Mouse (Mus musculus) heart, embryonic 11.5 days (tissue): ENCODE measurements at regions not wholly inside any gene's neighbourhood (a gene's known extent, or its start where the extent isn't known, plus 50 kb on each side); places are given as distances from the start of the nearest gene placed in this dataset.

ENCODE experiments used
- ATAC-seq: fragments of 200-750 bp; cut with Nextera tagmentation; replicated peaks from 2 replicates; pipeline ENCODE4 v1.8.0; 2017; ENCODE audit warnings: moderate library complexity; ENCODE audit not compliant: insufficient number of reproducible peaks, low FRiP score, low TSS enrichment
- H3K27ac ChIP-seq: fragments of 300-500 bp; sonication (generic); 2 replicates; pipeline ENCODE4 v1.5.1; 2014; ENCODE audit warnings: mild to moderate bottlenecking, low read depth, low read length
- H3K27me3 ChIP-seq: fragments of 300-500 bp; sonication (generic); 2 replicates; pipeline ENCODE4 v1.6.1; 2014; ENCODE audit warnings: mild to moderate bottlenecking, low read length, mixed read lengths; ENCODE audit not compliant: control insufficient read depth, insufficient read depth
- H3K36me3 ChIP-seq: fragments of 300-500 bp; sonication (generic); 2 replicates; pipeline ENCODE4 v1.6.1; 2014; ENCODE audit warnings: mild to moderate bottlenecking, low read length, moderate library complexity, mixed read lengths; ENCODE audit not compliant: control insufficient read depth, insufficient read depth
- H3K4me1 ChIP-seq: fragments of 300-500 bp; sonication (generic); 2 replicates; pipeline ENCODE4 v1.6.1; 2014; ENCODE audit warnings: low read length; ENCODE audit not compliant: control insufficient read depth, insufficient read depth
- H3K4me2 ChIP-seq: fragments of 300-500 bp; sonication (generic); 2 replicates; pipeline ENCODE4 v1.6.1; 2014; ENCODE audit warnings: mild to moderate bottlenecking, moderate library complexity
- H3K4me3 ChIP-seq: fragments of 300-500 bp; sonication (generic); 2 replicates; pipeline ENCODE4 v1.5.1; 2014; ENCODE audit warnings: low read depth, low read length
- H3K9ac ChIP-seq: fragments of 300-500 bp; sonication (generic); 2 replicates; pipeline ENCODE4 v1.6.1; 2014; ENCODE audit warnings: mild to moderate bottlenecking, low read depth, low read length, moderate library complexity
- H3K9me3 ChIP-seq: fragments of 300-500 bp; sonication (generic); replicated peaks from 2 replicates; pipeline ENCODE4 v1.6.1; 2016; ENCODE audit warnings: low read length; ENCODE audit not compliant: control insufficient read depth
- WGBS: fragments of 180-500 bp; shearing (Covaris S2); extraction: QIAGEN DNeasy Blood & Tissue Kit; methylation state at CpG from one replicate; pipeline ENCODE4 v1.1.7; 2014; ENCODE audit not compliant: insufficient replicate concordance; 5-methylcytosine and 5-hydroxymethylcytosine counted together

DNA sequence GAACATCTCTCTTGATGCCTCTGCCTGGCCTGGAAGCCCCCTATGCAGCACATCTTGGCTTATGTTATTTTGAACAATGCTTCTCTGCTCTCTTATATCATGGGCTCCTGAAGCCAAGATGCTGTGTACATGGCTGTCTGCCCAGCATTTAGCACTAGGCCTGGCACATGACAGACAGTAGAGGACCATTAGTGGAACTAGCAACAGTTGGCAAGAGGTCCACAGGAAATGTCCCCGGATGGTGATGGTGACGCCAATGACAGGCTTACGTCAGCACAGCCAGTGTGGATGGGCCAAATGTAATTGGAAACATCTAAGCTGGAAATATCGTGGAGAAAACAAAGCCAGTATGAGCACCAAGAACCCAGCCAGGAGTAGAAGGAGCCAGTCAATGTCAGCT is 567.1 kb upstream of the Mgmt start:
- no peak overlapping the region for H3K4me3 ChIP-seq
- no peak for ATAC-seq
- no peak overlapping the region for H3K4me2 ChIP-seq
- no peaks in the 10 kb centered on the region for H3K4me1 ChIP-seq
- no peak overlapping the region for H3K27ac ChIP-seq
- H3K36me3 ChIP-seq = no peaks in the 10 kb centered on the region
- H3K27me3 ChIP-seq = no peaks in the 10 kb centered on the region
- 72% methylated on average over 4 of the region's 4 CpGs for WGBS
- H3K9ac ChIP-seq = no peak overlapping the region
- H3K9me3 ChIP-seq = no peaks in the 10 kb centered on the region

DNA sequence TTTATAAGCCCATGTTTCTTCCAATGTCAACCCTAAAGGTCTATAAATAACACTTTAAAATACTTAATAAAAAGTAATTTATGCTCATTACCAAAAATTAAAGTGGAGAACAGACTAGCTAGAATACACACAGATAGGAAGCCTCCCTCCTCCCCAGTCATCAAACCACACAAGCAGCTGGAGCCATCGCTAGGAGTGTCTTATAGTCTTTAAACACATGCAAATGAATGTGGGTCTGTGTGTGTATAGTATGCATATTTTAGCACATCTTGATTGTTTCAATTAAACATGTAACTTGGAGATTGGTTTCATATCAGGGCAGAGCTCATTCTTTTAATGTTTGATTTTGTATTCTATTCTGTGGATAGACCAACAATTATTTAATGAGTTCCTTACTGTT is 564.0 kb upstream of the Mgmt start:
- WGBS = 90% methylated on average over 1 of the region's 1 CpGs
- no peak overlapping the region for H3K27ac ChIP-seq
- no peak overlapping the region for H3K4me2 ChIP-seq
- H3K36me3 ChIP-seq = no peaks in the 10 kb centered on the region
- no peaks in the 10 kb centered on the region for H3K4me1 ChIP-seq
- no peaks in the 10 kb centered on the region for H3K27me3 ChIP-seq
- no peak for ATAC-seq
- H3K9ac ChIP-seq = no peak overlapping the region
- no peak overlapping the region for H3K4me3 ChIP-seq
- H3K9me3 ChIP-seq = no peaks in the 10 kb centered on the region

DNA sequence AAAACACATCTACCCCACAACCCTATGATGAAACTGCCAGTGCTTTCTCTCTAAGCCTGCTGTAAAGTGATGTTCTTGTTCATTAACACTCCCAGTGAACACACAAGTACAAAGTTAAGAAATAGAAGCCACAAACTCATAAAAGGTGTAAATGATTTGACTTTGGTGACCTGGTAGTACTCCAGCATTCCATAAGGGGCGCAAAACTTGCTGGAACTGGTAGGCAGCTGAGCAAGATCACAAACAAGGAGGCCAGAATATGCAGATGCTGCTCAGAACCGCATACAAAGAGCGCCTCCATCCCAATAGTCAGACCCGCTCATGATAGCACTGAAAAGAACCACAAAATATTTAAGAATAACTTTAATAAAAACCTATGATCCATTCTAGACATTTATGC is 561.6 kb upstream of the Mgmt start:
- no peak for ATAC-seq
- no peak overlapping the region for H3K9ac ChIP-seq
- H3K4me3 ChIP-seq = no peak overlapping the region
- H3K9me3 ChIP-seq = no peaks in the 10 kb centered on the region
- no peak overlapping the region for H3K4me2 ChIP-seq
- H3K27ac ChIP-seq = no peak overlapping the region
- no peaks in the 10 kb centered on the region for H3K27me3 ChIP-seq
- no peaks in the 10 kb centered on the region for H3K36me3 ChIP-seq
- H3K4me1 ChIP-seq = no peaks in the 10 kb centered on the region
- WGBS = 42% methylated on average over 4 of the region's 4 CpGs

DNA sequence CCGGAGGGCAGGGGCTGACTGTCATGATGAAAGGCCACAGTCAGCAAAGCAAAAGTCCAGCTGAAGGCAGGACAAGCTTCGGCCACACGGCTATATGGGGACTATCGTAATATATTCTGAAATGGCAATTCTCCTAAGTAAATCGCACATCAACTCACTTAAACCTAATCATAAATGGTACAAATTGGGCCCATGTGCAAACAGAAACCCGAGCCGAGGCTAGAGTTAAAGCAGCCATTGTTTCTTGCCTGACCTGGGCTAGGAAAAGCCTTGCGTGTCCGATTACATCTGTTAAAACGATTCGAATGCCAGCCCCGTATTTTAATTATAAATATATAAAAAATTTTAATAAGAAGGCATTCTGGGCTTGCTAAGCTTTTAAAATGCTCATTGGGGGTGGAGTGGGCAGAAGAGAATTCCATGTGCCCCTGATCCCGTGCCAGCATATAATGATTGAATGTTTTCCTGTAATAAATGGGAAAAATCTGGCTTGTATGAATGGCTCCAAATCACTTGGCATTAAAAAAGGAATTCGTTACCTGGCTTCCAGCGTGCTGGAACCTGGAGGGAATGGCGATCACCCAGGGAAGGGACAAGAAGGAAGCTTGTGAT is 552.7 kb upstream of the Mgmt start:
- no peak overlapping the region for H3K4me3 ChIP-seq
- peaks cover 4% of the 10 kb centered on the region; the same call in 1 of the 2 replicates for H3K4me1 ChIP-seq
- H3K27ac ChIP-seq = no peak overlapping the region
- no peaks in the 10 kb centered on the region for H3K36me3 ChIP-seq
- no peak overlapping the region for H3K4me2 ChIP-seq
- no peak for ATAC-seq
- H3K27me3 ChIP-seq = no peaks in the 10 kb centered on the region
- WGBS = 75% methylated on average over 16 of the region's 16 CpGs
- no peaks in the 10 kb centered on the region for H3K9me3 ChIP-seq
- no peak overlapping the region for H3K9ac ChIP-seq

DNA sequence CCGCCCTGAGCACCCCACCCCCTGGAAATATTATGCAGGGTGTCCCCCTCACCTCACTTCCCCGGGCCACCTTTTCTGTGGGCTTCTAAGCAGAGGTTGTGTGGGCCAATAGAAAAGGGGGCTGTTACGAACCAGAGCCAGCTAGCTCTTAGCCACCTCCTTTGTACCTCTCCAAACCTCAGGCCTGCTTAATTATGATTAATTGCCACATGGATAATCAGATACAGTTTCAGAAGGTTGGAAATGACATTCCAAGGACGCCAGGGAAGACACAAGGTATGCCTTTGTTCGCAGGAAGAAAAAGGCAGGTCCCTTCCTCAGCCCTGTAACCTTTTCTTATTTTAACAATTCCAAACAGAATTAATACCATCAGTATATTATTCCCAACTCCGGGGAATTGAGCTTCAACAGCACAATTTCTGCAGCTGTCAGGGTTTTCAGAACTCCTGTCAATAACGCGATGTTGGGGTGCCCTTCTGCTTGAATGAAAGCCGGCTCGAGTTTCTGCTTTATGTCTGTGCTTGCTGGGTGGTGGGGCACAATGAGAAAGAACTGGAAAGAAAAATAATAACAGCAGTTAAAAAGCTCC is 552.1 kb upstream of the Mgmt start:
- Histone ChIP-seq H3K27me3 (no peaks in the 10 kb centered on the region), H3K9ac (no peak overlapping the region), H3K36me3 (no peaks in the 10 kb centered on the region), H3K4me1 (peaks cover 4% of the 10 kb centered on the region; the same call in 1 of the 2 replicates), H3K4me3 (no peak overlapping the region), H3K27ac (0 out of 2 replicates have a peak overlapping the region, but pooled peaks have one; percentile 16), H3K9me3 (no peaks in the 10 kb centered on the region), H3K4me2 (no peak overlapping the region)
- ATAC-seq = no peak
- WGBS = 52% methylated on average over 10 of the region's 10 CpGs

DNA sequence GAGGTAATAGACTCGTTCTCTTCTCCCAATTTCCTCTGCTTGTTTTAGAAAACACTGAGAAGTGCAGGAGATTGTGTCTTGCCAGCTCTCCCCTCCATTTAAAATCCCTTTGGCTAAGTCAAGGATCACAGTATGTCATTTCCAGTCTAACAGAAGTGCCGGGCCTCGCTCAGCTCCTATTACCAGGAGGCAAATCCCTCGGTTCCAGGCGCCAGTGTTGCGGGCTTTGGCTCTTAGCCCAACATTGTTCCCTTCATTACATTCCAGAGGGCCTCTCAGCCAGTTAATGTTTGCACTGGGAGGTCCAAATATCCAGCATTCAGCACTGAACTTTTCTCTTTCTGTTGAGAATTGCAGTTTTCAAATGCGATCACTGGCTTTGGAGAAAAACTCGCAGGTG is 551.6 kb upstream of the Mgmt start:
- Histone ChIP-seq H3K4me3 (no peak overlapping the region), H3K4me2 (no peak overlapping the region), H3K27ac (0 out of 2 replicates have a peak overlapping the region, but pooled peaks have one; percentile 16), H3K4me1 (peaks cover 4% of the 10 kb centered on the region; the same call in 1 of the 2 replicates), H3K36me3 (no peaks in the 10 kb centered on the region), H3K9me3 (no peaks in the 10 kb centered on the region), H3K27me3 (no peaks in the 10 kb centered on the region), H3K9ac (no peak overlapping the region)
- ATAC-seq = no peak
- 24% methylated on average over 8 of the region's 8 CpGs for WGBS

DNA sequence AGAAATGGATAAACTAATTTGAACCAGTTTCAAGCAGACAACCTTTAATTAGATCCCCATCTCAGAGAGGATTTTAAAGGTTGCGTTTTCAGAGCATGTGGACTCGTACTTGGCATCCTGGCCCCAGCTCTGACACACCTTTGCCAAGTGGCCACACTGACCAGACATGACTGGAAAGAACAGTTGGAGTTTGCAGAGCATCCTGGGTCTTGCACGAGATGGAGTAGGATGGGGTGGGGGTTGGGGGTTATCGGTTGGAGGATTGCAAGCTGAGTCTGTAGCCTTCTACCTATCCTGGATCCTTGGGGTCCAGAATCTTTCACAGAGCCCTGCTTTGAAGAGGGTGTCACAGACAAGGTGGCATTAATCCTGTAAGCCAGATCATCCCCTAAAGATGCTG is 550.9 kb upstream of the Mgmt start:
- Histone ChIP-seq H3K27me3 (no peaks in the 10 kb centered on the region), H3K27ac (no peak overlapping the region)
- ATAC-seq = no peak

DNA sequence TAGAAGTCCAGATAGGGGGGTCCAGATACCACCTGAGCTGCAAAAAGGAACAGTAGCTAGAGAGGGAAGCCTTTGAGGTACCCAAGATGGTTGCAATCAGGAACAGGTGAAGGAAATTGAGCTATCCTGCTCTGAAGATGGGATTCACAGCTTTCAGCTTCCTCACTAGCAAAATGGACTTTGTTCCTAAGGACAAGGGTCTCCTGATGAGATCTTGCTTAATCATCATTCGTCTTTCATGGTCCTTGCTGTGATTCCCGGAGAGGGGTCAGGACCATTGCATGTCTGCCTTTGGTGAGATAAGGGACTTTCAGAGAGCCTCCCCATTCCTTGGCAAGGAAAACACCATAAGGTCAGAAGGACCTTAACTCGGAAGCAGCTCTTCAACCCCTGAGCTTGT is 549.4 kb upstream of the Mgmt start:
- Histone ChIP-seq H3K9ac (no peak overlapping the region), H3K4me1 (peaks cover 4% of the 10 kb centered on the region; the same call in 1 of the 2 replicates)
- 70% methylated on average over 3 of the region's 3 CpGs for WGBS

More for the DNA sequence above, 550.9 kb upstream of the Mgmt start:
- Histone ChIP-seq H3K4me1 (peaks cover 4% of the 10 kb centered on the region; the same call in 1 of the 2 replicates), H3K9ac (no peak overlapping the region), H3K9me3 (no peaks in the 10 kb centered on the region), H3K4me3 (no peak overlapping the region), H3K36me3 (no peaks in the 10 kb centered on the region), H3K4me2 (no peak overlapping the region)
- 85% methylated on average over 4 of the region's 4 CpGs for WGBS

GRCm38 (mm10) chr7:136346531-136346930 is 547.9 kb upstream of the Mgmt start:
- H3K27ac ChIP-seq = no peak overlapping the region
- no peak overlapping the region for H3K4me2 ChIP-seq
- H3K27me3 ChIP-seq = no peaks in the 10 kb centered on the region
- H3K4me1 ChIP-seq = peaks cover 4% of the 10 kb centered on the region; the same call in 1 of the 2 replicates
- no peak for ATAC-seq
- no peak overlapping the region for H3K4me3 ChIP-seq
- H3K36me3 ChIP-seq = no peaks in the 10 kb centered on the region
- H3K9ac ChIP-seq = no peak overlapping the region
- 62% methylated on average over 4 of the region's 4 CpGs for WGBS
- H3K9me3 ChIP-seq = no peaks in the 10 kb centered on the region

More for the DNA sequence above, 549.4 kb upstream of the Mgmt start:
- H3K27ac ChIP-seq = no peak overlapping the region
- no peak for ATAC-seq
- H3K27me3 ChIP-seq = no peaks in the 10 kb centered on the region
- no peaks in the 10 kb centered on the region for H3K36me3 ChIP-seq
- no peak overlapping the region for H3K4me3 ChIP-seq
- no peak overlapping the region for H3K4me2 ChIP-seq
- no peaks in the 10 kb centered on the region for H3K9me3 ChIP-seq
